Mouse (Mus musculus): ENCODE results near the gene Rpl23. TPM values are rescaled to one million over a fixed set of nuclear protein-coding genes. Genes with fewer than 3 reads are reported as not detected.
"Not testable (repeated sequence)": the region's sequence is repeated elsewhere in the genome, so short reads cannot be mapped to it uniquely, and the experiment has no call there.

The Rpl23 gene
- total RNA-seq, 2 experiments from 2014 or later: 454 to 515 TPM

DNA sequence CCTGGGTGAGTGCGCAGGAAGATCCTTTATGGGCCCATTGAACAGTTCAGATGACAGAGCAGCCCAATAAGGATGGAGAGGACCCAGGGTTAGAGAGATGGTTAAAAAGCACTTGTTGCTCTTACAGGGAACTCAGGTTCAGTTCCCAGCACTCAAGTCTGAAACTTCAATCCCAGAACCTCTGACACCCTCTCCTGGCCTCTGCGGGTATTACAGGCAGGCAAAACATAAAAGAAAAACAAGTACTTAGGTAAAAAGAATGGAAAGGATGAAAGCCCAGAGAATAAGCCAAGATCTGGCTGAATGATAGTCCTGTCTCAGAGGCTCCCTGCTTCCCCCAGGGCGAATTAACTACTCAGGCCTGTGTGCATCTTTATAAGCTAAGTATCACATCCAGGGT is 43.1 kb downstream of the Rpl23 start:
- intact Hi-C loops (cut with DNase I): no loop called here
- no peak for DNase-seq (ENCODE audit: low spot score)

DNA sequence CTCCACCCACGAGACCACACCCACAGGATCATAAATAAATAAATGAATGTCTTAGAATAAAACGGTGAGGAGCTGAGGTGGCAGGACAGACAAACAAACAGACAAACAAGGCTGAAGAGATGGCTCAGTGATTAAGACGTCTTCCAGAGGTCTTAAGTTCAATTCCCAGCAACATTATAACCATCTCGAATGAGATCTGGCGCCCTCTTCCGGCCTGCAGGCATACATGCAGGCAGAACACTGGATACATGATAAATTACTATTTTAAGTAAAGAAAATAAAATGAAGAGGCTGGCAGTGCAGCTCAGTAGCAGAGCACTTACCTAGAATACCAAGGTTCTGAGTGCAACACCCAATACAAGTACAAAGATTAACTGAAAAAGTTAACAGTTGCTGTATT is 43.5 kb downstream of the Rpl23 start:
- DNase-seq (ENCODE audit: low spot score): no peak
- intact Hi-C loops (cut with DNase I): no loop called here

GRCm38 (mm10) chr11:97737600-97737999 is 44.6 kb downstream of the Rpl23 start:
- intact Hi-C loops (cut with DNase I): no loop called here
- DNase-seq (ENCODE audit: low spot score): no peak

DNA sequence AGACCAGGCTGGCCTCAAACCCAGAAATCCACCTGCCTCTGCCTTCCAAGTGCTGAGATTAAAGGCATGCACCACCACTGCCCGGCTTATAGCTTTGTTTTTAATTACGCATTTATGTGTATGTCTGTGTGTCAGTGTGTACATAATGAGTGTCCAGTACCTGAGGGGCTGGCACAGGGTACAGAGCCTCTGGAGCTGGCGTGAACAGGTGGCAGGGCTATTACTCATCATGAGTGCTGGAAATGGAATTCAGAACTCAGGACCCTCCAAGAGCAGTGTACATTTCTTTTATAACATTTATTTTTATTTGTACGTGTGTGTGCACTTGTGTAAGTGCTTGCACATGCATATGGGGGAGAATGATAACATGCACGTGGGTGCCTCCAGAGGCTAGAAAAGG is 45.6 kb downstream of the Rpl23 start:
- no peak for DNase-seq (ENCODE audit: low spot score)
- intact Hi-C loops (cut with DNase I): no loop called here

GRCm38 (mm10) chr11:97734810-97735209 is 47.4 kb downstream of the Rpl23 start:
- intact Hi-C loops (cut with DNase I); DNase-seq (ENCODE audit: low spot score): not testable (repeated sequence)

GRCm38 (mm10) chr11:97733689-97734088 is 48.5 kb downstream of the Rpl23 start:
- DNase-seq (ENCODE audit: low spot score): no peak
- intact Hi-C loops (cut with DNase I): no loop called here

- DNase-seq (ENCODE audit: low spot score): no peak
- intact Hi-C loops (cut with DNase I): no loop called here
These were observed 53.5 kb downstream of the Rpl23 start for GRCm38 (mm10) chr11:97728730-97729129.

DNA sequence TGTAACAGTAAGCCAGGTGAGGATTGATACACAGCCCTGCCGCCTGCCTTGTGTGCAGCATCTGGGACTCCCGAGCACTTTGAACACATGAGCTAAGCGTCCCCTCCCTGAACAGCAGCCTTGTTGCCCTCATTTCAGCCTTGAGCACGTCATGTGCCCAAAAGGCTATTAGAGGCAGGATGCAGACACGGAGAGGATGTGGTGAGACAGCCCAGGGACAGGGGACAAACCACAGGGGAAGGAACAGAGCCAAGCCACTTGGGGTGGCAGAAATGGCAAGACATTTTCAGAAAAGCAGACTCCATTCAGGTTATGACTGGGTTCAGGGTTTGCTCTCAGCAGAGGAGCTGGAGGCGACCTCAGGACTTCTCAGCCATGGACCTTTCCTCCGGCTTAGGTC is 53.9 kb downstream of the Rpl23 start:
- intact Hi-C loops (cut with DNase I): no loop called here
- no peak for DNase-seq (ENCODE audit: low spot score)

Small RNA genes within 50 kb of the gene (microRNA-seq; reads per million reads assigned to microRNA genes)
- gene Mir8102: not detected

Other genes starting within 250 kb of the Rpl23 start
- under 1 TPM; 0.20 to 0.47 TPM for gene Srcin1, start 206.3 kb downstream of the Rpl23 start, total RNA-seq (2021)
- 1 to 10 TPM in 1 of 2 experiments, under 1 TPM in 1; 0.94 to 1.5 TPM for gene Epop, start 152.7 kb downstream of the Rpl23 start, total RNA-seq (2021)
- gene Mllt6, start 119.0 kb downstream of the Rpl23 start, total RNA-seq (2021): 10 to 100 TPM; 59.8 to 63.3 TPM
- gene Cisd3, start 96.6 kb downstream of the Rpl23 start, total RNA-seq (2021): 100 to 1,000 TPM; 145 to 155 TPM
- 1 to 10 TPM; 6.2 to 6.4 TPM for gene Pcgf2, start 81.9 kb downstream of the Rpl23 start, total RNA-seq (2021)
- 100 to 1,000 TPM; 150 to 151 TPM for gene Psmb3, start 79.0 kb downstream of the Rpl23 start, total RNA-seq (2021)
- gene Pip4k2b, start 37.7 kb downstream of the Rpl23 start, total RNA-seq (2021): 10 to 100 TPM; 20.2 to 21.1 TPM
- 1 to 10 TPM; 7.0 to 7.2 TPM for gene Cwc25, start 15.9 kb downstream of the Rpl23 start, total RNA-seq (2021)
- not detected for gene 1700001P01Rik, start 6.5 kb downstream of the Rpl23 start, total RNA-seq (2021)
- 10 to 100 TPM; 41.3 to 46.2 TPM for gene Lasp1, start 16.6 kb upstream of the Rpl23 start, total RNA-seq (2021)
- under 1 TPM; 0.83 to 0.87 TPM for gene B230217C12Rik, start 58.3 kb upstream of the Rpl23 start, total RNA-seq (2021)
- gene Fbxo47, start 101.7 kb upstream of the Rpl23 start, total RNA-seq (2021): under 1 TPM in 1 of 2 experiments, not detected in 1; 0.11 TPM
- gene Plxdc1, start 204.0 kb upstream of the Rpl23 start, total RNA-seq (2021): 1 to 10 TPM; 5.4 to 6.0 TPM
- gene Arl5c, start 213.7 kb upstream of the Rpl23 start, total RNA-seq (2021): under 1 TPM; 0.57 to 0.92 TPM
- 1 to 10 TPM; 6.0 to 6.8 TPM for gene Cacnb1, start 240.6 kb upstream of the Rpl23 start, total RNA-seq (2021)
- 100 to 1,000 TPM; 539 to 575 TPM for gene Rpl19, start 244.3 kb upstream of the Rpl23 start, total RNA-seq (2021)